Mouse (Mus musculus) midbrain, embryonic 16.5 days (tissue): ENCODE data around the gene Coq2. TPM values are rescaled to one million over a fixed set of nuclear protein-coding genes. Genes with fewer than 3 reads are reported as not detected.

ENCODE experiments used
- ATAC-seq: fragments of 200-750 bp; cut with Nextera tagmentation; 2 replicates; pipeline ENCODE4 v1.8.0; 2017; ENCODE audit warnings: moderate TSS enrichment
- H3K27ac ChIP-seq: fragments of 300-500 bp; sonication (generic); 2 replicates; pipeline ENCODE4 v1.5.1; 2014; ENCODE audit warnings: mild to moderate bottlenecking, low read length, mixed read lengths
- H3K27me3 ChIP-seq: fragments of 300-500 bp; sonication (generic); 2 replicates; pipeline ENCODE4 v1.6.1; 2014; ENCODE audit warnings: low read depth, low read length, mixed read lengths; ENCODE audit not compliant: control insufficient read depth, insufficient read depth
- H3K36me3 ChIP-seq: fragments of 300-500 bp; sonication (generic); 2 replicates; pipeline ENCODE4 v1.6.1; 2014; ENCODE audit warnings: mild to moderate bottlenecking, low read length, moderate library complexity, mixed read lengths; ENCODE audit not compliant: control insufficient read depth, insufficient read depth
- H3K4me1 ChIP-seq: fragments of 300-500 bp; sonication (generic); 2 replicates; pipeline ENCODE4 v1.6.1; 2014; ENCODE audit warnings: mild to moderate bottlenecking, low read length, mixed read lengths; ENCODE audit not compliant: control insufficient read depth, insufficient read depth
- H3K4me2 ChIP-seq: fragments of 300-500 bp; sonication (generic); 2 replicates; pipeline ENCODE4 v1.6.1; 2014; ENCODE audit warnings: mild to moderate bottlenecking, low read length, mixed read lengths
- H3K4me3 ChIP-seq: fragments of 300-500 bp; sonication (generic); 2 replicates; pipeline ENCODE4 v1.5.1; 2014; ENCODE audit warnings: low read depth, mild to moderate bottlenecking, low read length, moderate library complexity, mixed read lengths
- H3K9ac ChIP-seq: fragments of 300-500 bp; sonication (generic); 2 replicates; pipeline ENCODE4 v1.6.1; 2014; ENCODE audit warnings: low read depth, low read length, mixed read lengths
- H3K9me3 ChIP-seq: fragments of 300-500 bp; sonication (generic); replicated peaks from 2 replicates; pipeline ENCODE4 v1.6.1; 2014; ENCODE audit warnings: mild to moderate bottlenecking, low read length, mixed read lengths; ENCODE audit not compliant: control insufficient read depth, poor library complexity, severe bottlenecking
- WGBS: fragments of 180-500 bp; shearing (Covaris S2); extraction: QIAGEN DNeasy Blood & Tissue Kit; methylation state at CpG from one replicate; pipeline ENCODE4 v1.1.7; 2014; 5-methylcytosine and 5-hydroxymethylcytosine counted together
- polyA plus RNA-seq: library from polyadenylated mRNA; unstranded; fragments of >200 nt; fragmentation: Nextera tagmentation; extraction: Ambion mirVana; gene quantifications from 2 replicates; pipeline ENCODE4 v1.2.1, GENCODE M21; 2015

Gene Coq2
- polyA plus RNA-seq, 1 experiment from 2014 or later, result 48.2 TPM

- Histone ChIP-seq H3K36me3 (peaks cover under 1% of the 10 kb centered on the region; the same call in 1 of the 2 replicates), H3K9me3 (no peaks in the 10 kb centered on the region), H3K4me3 (no peak overlapping the region), H3K4me1 (no peaks in the 10 kb centered on the region), H3K4me2 (no peak overlapping the region), H3K27me3 (no peaks in the 10 kb centered on the region), H3K9ac (no peak overlapping the region), H3K27ac (no peak overlapping the region)
- no peak for ATAC-seq
- WGBS, result 36% methylated on average over 6 of the region's 6 CpGs
These were observed 26.4 kb downstream of the Coq2 start for GRCm38 (mm10) chr5:100648546-100648945.

DNA sequence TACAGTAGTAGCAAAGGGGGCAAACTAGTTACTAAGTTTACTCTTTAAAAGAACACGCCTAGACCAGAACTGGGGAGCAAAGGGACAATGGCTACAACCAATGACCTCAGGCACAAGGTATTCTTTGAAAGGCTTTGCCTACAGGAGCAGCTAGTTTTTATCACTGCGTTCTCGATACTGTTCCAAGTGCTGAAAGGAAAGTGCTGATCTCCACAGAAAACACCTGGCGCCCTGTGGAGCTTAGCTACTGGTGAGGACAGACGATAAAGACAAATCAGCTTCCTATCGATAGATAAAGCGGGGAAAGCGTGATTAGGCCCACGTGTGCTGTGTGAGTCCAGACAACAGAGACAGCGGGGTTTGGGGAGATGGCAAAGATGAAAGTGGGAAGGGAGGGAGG is 26.9 kb downstream of the Coq2 start:
- Histone ChIP-seq H3K27me3 (no peaks in the 10 kb centered on the region), H3K9me3 (no peaks in the 10 kb centered on the region), H3K36me3 (no peaks in the 10 kb centered on the region), H3K4me3 (no peak overlapping the region), H3K4me2 (no peak overlapping the region), H3K27ac (no peak overlapping the region), H3K4me1 (no peaks in the 10 kb centered on the region), H3K9ac (no peak overlapping the region)
- 62% methylated on average over 10 of the region's 10 CpGs for WGBS
- ATAC-seq, result no peak

DNA sequence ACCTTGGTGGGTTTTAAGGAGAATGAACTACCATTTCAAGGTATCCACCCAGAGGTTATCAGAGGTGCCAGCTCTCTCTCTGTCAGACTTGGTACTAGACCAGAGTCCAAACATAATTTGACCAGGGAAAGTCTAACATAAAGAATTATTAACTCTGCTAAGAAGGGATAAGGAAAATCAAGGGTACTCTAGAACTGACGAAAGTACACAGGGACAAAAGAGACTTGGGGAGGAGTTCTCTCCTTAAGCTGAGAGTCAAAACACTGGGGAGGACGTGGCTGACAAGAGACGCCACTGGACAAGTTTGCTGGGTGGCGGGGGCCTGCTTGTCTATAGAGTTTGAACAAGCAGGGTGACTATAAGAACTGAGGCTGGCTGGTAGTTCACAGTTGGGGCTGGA is 28.4 kb downstream of the Coq2 start:
- H3K9me3 ChIP-seq, result no peaks in the 10 kb centered on the region
- no peak overlapping the region for H3K9ac ChIP-seq
- H3K27ac ChIP-seq, result no peak overlapping the region
- H3K4me3 ChIP-seq, result no peak overlapping the region
- WGBS, result 79% methylated on average over 4 of the region's 4 CpGs
- H3K27me3 ChIP-seq, result no peaks in the 10 kb centered on the region
- no peak for ATAC-seq
- no peak overlapping the region for H3K4me2 ChIP-seq
- no peaks in the 10 kb centered on the region for H3K36me3 ChIP-seq
- no peaks in the 10 kb centered on the region for H3K4me1 ChIP-seq

DNA sequence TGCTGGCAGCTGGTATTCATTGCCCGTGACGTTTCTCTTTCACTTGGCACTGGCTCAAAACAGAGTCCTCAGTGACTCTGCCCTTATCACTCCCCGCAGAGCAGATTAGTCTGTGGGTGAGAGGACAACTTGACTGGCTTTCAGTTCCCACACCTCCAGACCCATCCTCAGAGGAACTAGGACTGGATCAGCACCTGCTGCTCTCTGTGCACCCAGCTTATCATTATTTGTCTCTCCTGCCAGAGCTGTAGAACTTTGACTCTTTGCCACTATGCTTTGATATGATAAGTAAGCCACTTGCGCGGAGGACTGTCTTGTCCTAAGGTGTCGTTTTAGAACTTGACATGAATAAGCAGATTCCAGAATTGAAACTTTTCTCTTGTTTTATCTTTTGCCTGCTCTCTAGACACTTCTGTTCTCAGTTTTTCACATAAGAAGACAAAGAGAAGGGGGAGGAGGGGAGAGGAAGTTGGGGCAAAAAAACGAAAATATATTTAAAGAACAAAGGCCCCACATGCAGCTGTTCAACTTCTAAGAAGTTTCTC is 30.9 kb downstream of the Coq2 start:
- no peak for ATAC-seq
- H3K4me2 ChIP-seq, result no peak overlapping the region
- no peaks in the 10 kb centered on the region for H3K9me3 ChIP-seq
- no peaks in the 10 kb centered on the region for H3K27me3 ChIP-seq
- 75% methylated on average over 7 of the region's 7 CpGs for WGBS
- no peak overlapping the region for H3K9ac ChIP-seq
- H3K27ac ChIP-seq, result no peak overlapping the region
- no peaks in the 10 kb centered on the region for H3K4me1 ChIP-seq
- no peak overlapping the region for H3K4me3 ChIP-seq
- H3K36me3 ChIP-seq, result no peaks in the 10 kb centered on the region

DNA sequence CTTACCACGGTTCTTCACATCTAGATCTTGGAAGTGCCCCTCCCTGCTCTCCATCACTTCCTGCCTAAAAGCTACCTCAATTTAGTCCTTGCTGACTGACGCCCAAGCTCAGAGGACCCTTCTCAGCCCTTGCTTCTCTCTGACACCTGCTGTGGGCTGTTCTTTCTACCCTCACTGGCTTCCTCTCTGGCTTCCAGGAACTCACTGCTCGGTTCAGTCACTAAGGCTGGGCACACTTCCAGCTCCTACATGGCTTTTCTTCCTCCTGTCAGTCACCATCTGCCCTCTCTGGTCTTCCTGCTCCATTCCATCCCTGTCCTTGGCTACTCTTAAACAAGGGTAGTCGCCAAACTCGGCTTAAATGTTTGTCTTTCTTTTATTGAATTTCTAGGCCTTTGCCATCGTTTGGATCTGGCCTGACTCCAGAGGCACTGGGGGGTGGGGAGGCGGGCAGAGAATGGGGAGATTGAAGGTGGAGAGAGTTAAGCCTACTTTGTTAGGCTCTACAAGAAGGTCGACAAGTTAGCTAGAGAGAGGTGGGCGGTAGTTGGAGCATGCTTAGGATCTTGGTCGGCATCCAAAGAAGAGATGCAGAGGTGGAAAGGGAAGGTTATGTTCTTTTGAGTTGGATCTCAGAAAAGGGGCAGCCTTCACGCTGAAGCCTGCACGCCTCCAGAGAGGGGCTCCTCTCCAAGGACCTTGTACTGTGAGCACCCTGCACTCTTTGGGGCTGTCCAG is 31.5 kb downstream of the Coq2 start:
- Histone ChIP-seq H3K9me3 (no peaks in the 10 kb centered on the region), H3K27me3 (no peaks in the 10 kb centered on the region), H3K9ac (no peak overlapping the region), H3K4me3 (no peak overlapping the region), H3K4me2 (no peak overlapping the region), H3K27ac (no peak overlapping the region), H3K36me3 (no peaks in the 10 kb centered on the region), H3K4me1 (no peaks in the 10 kb centered on the region)
- no peak for ATAC-seq
- WGBS, result 69% methylated on average over 12 of the region's 12 CpGs

DNA sequence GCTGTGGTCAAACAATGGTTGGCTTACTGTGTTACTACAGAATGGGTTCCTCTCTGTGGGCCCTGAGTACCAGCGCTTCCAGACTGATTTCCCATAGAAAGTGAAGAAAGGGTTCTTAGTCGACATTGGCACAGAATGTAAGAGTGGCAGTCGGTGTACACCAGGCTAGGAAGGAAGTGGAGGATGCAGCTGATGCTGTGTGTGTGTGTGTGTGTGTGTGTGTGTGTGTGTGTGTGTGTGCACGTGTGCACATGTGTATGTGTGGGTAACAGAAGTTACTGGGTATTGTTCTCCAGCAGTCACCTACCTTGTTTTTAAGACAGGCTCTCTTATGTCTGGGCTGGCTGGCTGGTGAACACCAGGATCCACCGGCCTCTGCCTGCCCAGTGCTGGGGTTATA is 32.6 kb downstream of the Coq2 start:
- H3K4me2 ChIP-seq, result no peak overlapping the region
- no peaks in the 10 kb centered on the region for H3K9me3 ChIP-seq
- 84% methylated on average over 5 of the region's 5 CpGs for WGBS
- no peaks in the 10 kb centered on the region for H3K36me3 ChIP-seq
- H3K27me3 ChIP-seq, result no peaks in the 10 kb centered on the region
- no peaks in the 10 kb centered on the region for H3K4me1 ChIP-seq
- H3K27ac ChIP-seq, result no peak overlapping the region
- H3K9ac ChIP-seq, result no peak overlapping the region
- ATAC-seq, result no peak
- no peak overlapping the region for H3K4me3 ChIP-seq

GRCm38 (mm10) chr5:100638483-100638882 is 36.5 kb downstream of the Coq2 start:
- no peaks in the 10 kb centered on the region for H3K9me3 ChIP-seq
- no peaks in the 10 kb centered on the region for H3K4me1 ChIP-seq
- no peaks in the 10 kb centered on the region for H3K27me3 ChIP-seq
- no peak overlapping the region for H3K4me2 ChIP-seq
- H3K4me3 ChIP-seq, result no peak overlapping the region
- WGBS, result 94% methylated on average over 8 of the region's 8 CpGs
- ATAC-seq, result no peak
- no peak overlapping the region for H3K27ac ChIP-seq
- no peak overlapping the region for H3K9ac ChIP-seq
- H3K36me3 ChIP-seq, result no peaks in the 10 kb centered on the region

DNA sequence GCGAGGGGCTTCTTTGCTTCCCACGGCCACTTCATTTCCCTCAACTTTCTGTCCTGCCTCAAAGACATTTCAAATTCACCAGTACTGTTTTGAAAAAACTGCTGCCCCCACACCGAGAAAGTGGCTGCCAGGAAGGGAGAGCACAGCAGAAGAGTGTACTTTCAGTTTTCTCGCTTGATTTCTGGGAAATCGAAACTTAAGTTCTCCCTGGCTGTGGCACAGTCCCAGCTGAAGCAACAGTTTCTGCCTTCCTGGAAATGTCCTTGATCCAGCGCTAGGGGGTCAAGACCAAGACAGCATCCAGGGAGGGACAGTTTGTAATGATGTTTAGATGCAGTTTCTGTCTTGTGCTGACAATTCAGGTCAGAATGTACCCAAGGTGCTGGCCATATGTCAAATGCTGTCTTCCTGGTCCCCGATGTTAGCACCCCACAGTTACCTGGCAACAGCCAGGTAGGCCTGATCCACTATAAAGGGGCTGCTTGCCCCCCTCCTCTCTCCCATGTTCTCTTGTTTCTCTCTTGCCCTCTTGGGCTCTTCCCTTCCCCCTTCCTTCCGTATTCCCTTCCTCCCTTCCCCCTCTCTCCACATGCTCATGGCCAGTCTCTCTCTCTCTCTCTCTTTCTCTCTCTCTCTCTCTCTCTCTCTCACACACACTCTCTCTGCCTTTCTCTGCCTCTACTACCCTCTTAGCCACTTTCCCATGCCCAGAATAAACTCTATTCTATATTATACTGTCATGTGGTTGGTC is 38.0 kb downstream of the Coq2 start:
- ATAC-seq, result no peak
- H3K36me3 ChIP-seq, result no peaks in the 10 kb centered on the region
- H3K4me1 ChIP-seq, result no peaks in the 10 kb centered on the region
- H3K27me3 ChIP-seq, result no peaks in the 10 kb centered on the region
- H3K4me2 ChIP-seq, result no peak overlapping the region
- H3K9me3 ChIP-seq, result no peaks in the 10 kb centered on the region
- H3K27ac ChIP-seq, result no peak overlapping the region
- no peak overlapping the region for H3K4me3 ChIP-seq
- 77% methylated on average over 8 of the region's 8 CpGs for whole genome bisulfite sequencing
- H3K9ac ChIP-seq, result no peak overlapping the region

DNA sequence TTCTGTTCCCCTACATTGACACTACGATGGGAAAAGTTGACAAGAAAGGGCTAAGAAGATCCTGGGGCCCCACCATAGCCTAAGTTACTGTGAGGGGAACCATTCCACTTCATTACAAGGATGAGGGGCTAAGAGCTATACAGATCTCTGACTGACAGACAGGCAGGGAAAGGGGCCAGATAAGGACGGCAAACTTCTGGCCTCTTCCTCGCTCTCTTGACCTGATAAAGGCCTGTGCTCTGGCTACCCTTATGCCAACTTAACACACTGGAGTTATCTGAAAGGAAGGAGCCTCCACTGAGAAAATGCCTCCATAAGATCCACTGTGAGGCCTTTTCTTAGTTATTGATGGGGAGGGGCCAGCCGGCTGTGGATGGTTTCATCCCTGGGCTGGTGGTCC is 39.0 kb downstream of the Coq2 start:
- no peaks in the 10 kb centered on the region for H3K4me1 ChIP-seq
- H3K9me3 ChIP-seq, result no peaks in the 10 kb centered on the region
- no peak overlapping the region for H3K9ac ChIP-seq
- no peak for ATAC-seq
- H3K27me3 ChIP-seq, result no peaks in the 10 kb centered on the region
- no peak overlapping the region for H3K27ac ChIP-seq
- H3K4me2 ChIP-seq, result no peak overlapping the region
- WGBS, result 97% methylated on average over 4 of the region's 4 CpGs
- no peak overlapping the region for H3K4me3 ChIP-seq
- H3K36me3 ChIP-seq, result no peaks in the 10 kb centered on the region
